Mouse (Mus musculus) liver, embryonic 14.5 days (tissue): ENCODE measurements around the gene Rfx8.

Source experiments
- CTCF ChIP-seq: IDR thresholded peaks from 2 replicates; pipeline ENCODE4 v1.5.1; 2016; ENCODE audit warnings: antibody characterized with exemption, low read depth, control low read depth
- EP300 ChIP-seq: IDR thresholded peaks from 2 replicates; pipeline ENCODE4 v1.6.1; 2016; ENCODE audit warnings: antibody characterized with exemption, low read depth

- no peak for TF ChIP-seq CTCF
- TF ChIP-seq EP300 = no peak
Observed at GRCm38 (mm10) chr1:39733876-39734275, 13.1 kb upstream of the Rfx8 start.
